Mouse (Mus musculus): ENCODE measurements around the gene Jmy.
"Not testable (repeated sequence)": the region's sequence is repeated elsewhere in the genome, so short reads cannot be mapped to it uniquely, and the experiment has no call there.

Jmy gene

DNA sequence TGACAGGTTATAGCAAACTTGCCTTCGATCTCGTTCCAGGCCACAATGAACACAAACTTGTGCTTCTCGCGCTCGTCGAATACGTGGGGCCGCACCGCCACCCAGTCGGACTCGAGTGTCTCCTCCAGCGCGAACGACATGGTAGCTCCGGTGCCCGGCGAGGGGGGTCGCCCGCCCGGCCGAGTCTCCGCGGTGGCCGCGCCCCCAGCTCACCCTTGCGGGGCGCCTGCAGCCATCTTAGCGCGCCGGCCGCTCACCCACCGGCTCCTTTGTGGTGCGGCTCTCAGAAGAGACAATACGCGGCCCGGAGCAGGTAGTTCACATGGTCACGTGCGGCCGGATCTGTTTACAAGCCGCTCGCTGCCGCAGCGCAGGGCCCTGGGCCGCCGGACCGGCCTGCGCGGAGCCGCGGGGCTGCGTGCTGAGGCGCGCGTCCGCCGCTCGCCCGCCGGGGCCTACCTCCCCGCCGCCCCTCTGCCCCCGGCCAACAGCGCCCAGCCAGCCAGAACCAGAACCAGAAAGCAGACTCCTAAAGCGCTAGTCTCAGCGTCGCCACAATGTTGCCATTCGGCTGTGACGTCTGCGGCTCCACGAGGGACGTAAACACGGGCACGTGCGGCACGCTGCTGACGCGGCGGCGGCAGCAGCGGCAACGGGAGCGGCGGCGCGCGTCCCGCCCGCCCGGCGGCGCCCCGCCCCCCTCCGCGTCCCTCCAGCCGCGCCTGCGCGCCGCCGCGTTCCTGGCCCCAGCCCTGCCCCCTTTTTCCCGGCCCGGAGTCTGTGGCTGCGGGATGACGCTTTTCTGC, at the start of gene Jmy:
TSS of gene Jmy (minus strand) at position 642 of the 806 bp plus-strand sequence.
- peak; percentile 90 for DNase-seq (ENCODE audit: low spot score)

GRCm38 (mm10) chr13:93547641-93548040, 48.0 kb upstream of the Jmy start:
- no peak for DNase-seq (ENCODE audit: low spot score)

DNA sequence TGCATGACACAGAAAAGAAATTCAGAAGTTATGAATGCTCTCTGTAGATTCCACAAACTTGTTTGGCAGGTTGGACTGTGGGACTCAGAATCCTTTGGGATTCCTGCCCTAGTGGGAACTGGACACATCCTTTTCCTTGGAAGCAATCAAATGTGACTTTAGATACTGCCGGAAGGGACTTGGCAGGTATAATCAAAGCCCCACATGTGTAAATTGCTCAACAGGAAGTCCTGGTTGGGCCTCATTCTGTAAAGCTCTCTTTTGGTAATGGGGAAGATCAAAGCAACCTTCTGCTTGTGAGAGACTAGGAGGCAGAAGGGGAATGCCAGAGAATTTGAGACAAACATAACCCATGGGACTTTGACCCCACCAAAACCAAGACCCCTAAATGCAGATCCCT, 46.4 kb upstream of the Jmy start:
- no peak for DNase-seq (ENCODE audit: low spot score)

- DNase-seq (ENCODE audit: low spot score) = no peak
Observed at GRCm38 (mm10) chr13:93544274-93544673, 44.7 kb upstream of the Jmy start.

DNA sequence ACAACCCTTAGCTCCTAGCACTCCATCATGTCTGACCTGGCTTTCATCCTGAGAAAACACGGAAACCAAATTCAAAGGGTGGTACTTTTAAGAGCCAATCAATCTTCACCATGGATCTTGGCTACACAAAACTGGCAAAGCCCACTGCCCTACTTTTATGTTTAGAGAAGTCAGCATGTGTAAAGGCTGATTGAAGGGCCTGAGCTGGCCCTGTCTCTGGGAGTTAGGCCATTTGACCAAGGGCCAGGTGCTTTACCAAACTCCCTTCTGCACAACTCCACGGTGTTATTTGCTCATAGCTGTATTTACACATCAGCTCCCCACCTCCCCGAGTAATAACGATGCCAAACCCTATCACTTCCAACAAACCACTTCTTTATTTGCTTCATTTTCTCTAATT, 39.7 kb upstream of the Jmy start:
- no peak for DNase-seq (ENCODE audit: low spot score)

DNA sequence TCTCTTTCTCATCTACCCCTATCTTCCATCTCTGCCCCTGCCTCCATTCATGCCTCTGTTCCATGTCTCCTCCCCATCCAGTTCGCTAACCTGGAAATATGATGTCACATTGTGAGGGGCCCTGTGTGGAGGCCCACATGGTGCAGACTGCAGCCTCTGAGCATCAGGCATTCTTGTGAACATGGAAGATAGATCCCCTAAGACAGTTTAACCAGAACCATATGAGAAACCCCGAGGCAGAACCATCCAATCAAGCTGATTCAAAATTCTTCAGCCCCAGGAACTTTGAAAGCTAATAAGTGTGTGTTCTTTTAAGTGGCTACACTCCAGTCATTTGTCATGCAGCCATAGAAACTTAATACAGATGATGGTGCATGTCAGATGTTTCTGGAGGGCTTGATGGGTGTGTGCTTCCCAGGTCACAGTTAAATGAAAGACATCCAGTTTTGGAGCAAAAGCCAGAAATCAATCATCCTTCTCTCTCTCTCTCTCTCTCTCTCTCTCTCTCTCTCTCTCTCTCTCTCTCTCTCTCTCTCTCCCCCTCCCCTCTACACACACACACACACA, 19.2 kb upstream of the Jmy start:
- no peak for DNase-seq (ENCODE audit: low spot score)

- DNase-seq (ENCODE audit: low spot score) = no peak
Observed at GRCm38 (mm10) chr13:93517223-93517622, 17.6 kb upstream of the Jmy start.

- DNase-seq (ENCODE audit: low spot score) = no peak
Observed at GRCm38 (mm10) chr13:93514000-93514795, 14.6 kb upstream of the Jmy start.

- DNase-seq (ENCODE audit: low spot score) = no peak
Observed at GRCm38 (mm10) chr13:93510447-93511180, 11.0 kb upstream of the Jmy start.

- not testable (repeated sequence) for DNase-seq (ENCODE audit: low spot score)
Observed at GRCm38 (mm10) chr13:93506920-93507319, 7.3 kb upstream of the Jmy start.

GRCm38 (mm10) chr13:93501724-93502123, 2.1 kb upstream of the Jmy start:
- DNase-seq (ENCODE audit: low spot score) = no peak

DNA sequence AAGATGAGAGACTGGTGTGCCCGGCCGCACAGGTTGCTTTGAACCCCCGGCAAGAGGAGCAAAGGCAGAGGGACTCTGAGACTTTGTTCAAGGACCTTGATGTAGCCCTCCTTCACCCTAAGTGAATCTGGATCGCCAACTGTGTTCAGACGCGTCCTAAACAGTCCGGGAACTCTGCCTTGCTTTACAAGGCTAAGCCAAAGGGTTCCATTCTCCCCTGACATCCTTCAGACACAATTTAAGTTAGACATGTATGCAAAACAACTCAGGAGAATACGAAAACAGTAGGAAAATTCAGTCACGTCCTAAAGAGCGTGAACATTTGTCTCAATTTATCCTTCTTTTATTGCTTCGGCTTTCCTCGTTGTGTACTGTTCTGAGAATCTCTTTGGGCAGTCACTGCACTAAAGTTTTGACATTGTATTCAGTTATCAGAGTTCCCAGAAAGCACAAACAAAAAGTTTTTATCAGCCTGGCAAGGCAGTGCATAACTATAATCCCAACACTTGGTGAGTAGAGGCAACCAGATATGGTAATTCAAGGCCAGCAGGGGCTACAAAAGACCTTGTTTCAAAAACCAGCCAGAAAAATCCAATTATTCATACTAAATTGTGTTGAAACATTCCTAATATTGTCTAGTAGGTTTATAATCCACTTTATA, 495 bp upstream of the Jmy start:
- no peak for DNase-seq (ENCODE audit: low spot score)

DNA sequence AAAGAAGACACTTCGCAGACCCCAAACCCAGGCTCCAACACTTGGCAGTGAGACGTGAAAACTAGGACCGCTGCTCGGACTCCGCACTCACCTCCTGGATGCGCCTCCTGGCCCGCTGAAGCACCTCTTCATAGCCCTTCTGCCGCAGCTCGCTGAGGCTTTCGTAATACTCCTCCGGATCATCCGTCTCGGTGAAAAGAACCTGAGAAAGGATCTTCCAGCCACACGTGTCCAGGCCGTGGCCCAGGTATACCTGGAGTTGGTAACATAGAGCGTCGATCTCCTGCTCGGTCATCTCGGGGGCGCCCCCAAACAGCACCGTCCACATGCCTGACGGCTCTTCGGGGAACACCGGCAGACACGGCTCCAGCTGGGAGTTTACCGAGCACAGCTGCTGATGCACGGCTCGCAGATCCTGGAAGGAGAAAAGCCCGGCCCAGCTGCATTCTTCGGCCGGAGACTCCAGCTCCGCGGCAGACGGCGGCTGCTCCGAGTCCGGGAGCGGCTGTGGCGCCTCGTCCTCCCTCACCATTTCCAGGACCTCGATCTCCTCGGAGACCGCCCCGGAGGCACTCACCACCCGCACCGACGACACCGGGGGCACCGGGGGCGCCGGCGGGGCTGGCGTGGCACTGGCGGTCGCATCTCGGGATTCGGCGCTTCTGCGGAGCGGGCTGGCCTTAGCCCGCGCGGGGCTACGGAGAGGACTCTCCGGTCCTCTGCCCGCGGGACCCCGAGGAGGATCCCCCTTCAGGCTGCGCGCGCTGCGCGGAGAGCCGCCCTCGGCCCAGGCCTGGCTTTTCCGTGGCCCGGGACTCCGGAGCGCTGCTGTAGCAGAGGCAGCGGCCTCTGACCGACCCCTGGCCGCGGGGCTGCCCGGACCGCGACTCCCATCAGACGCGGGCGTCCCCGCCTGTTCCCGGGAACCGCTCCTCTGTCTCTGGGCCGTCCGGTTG, 1.1 kb downstream of the Jmy start:
- peak; percentile 57 for DNase-seq (ENCODE audit: low spot score)

DNA sequence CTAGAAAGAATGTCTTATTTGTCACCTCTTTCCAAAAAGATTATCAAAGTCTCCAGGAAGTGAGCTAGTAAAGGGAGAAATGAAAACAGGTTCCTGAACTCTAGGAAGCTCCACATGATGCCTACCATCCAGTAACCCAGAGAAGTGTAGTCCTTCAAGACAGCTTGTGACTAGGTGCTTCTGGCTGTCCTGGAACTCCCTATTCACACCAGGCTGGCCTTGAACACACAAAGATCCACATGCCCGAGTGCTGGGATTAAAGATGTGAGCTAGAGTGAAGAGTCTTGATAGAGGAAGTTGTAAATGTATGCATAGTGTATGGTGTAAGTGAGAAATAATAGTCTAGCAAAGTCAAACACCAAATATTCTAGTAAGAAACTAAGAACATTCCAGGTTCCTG, 2.6 kb downstream of the Jmy start:
- DNase-seq (ENCODE audit: low spot score) = no peak

GRCm38 (mm10) chr13:93488510-93488909, 11.1 kb downstream of the Jmy start:
- DNase-seq (ENCODE audit: low spot score) = no peak

- DNase-seq (ENCODE audit: low spot score) = no peak
Observed at GRCm38 (mm10) chr13:93487734-93488133, 11.9 kb downstream of the Jmy start.

GRCm38 (mm10) chr13:93484276-93484675, 15.3 kb downstream of the Jmy start:
- no peak for DNase-seq (ENCODE audit: low spot score)

DNA sequence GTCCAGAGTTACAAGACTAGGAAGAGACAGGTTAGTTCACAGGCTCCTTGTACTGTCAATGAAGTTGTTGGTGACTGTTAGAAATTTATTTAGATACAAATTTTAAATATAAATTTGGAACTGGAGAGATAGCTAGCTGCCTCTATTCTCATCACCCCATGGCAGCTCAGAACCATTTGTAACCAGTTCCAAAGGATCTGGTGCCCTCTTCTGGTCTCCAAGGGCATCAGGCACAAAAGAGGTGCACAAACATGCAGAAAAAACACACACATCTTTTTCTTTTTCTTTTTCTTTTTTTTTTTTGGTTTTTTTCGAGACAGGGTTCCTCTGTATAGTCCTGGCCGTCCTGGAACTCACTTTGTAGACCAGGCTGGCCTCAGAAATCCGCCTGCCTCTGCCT, 18.5 kb downstream of the Jmy start:
- DNase-seq (ENCODE audit: low spot score) = no peak

DNA sequence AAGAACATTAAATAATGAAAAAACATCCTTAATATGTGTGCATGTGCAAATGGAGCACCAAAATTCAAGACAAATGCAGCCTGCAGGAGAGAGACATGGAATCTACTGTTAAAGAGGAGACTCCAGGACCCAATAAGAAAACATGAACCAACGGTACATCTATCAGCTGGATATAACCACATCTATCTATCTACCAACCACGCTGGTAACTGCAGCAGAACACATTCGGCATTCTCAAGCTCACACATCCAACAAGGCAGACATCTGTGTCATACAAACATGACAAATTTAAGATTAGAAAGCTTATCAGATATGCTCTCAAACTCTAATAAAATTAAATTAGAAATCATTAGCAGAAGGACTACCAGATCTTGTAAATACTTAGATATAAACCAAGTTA, 21.3 kb downstream of the Jmy start:
- DNase-seq (ENCODE audit: low spot score) = no peak

DNA sequence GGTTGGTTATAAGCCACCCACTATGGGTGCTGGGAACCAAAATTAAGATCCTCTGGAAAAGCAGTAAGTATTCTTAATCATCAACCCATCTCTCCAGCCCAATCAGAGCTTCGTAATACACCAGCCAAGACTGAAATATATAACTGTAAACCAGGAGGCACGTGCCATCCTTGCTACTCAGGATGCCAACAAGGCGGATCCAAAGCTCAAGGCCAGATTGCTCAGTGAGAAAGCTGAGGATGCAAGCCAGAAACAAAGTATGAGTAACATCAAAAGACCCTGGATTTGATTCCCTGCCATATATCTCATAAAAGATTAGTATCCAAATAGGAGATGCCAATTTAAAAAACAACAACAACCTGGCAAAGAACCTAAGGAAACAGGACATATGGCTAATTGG, 31.3 kb downstream of the Jmy start:
- no peak for DNase-seq (ENCODE audit: low spot score)

DNA sequence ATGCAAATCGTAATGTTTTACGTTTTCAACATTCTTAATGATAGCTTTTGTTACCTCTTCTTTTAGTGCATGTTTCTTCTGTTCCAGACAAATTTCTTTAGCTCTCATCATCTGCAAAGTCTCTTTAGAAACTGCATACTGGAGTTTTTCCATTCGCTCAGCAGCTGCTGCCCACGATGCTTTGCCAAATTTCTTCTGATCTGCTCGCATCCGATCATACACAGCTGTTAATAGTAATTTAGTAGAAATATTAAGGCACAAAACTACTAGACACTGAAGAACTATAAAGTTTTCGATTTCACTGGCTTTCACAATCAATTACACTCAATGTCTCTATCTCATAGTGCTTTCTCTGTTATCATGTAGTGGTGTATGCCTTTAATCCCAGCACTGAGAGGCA, 40.0 kb downstream of the Jmy start:
- DNase-seq (ENCODE audit: low spot score) = no peak
